Mouse (Mus musculus) heart, postnatal 0 days (tissue): ENCODE results near the gene Arhgap11a. TPM values are rescaled to one million over a fixed set of nuclear protein-coding genes. Genes with fewer than 3 reads are reported as not detected.

Experiments
- ATAC-seq: fragments of 200-750 bp; cut with Nextera tagmentation; 2 replicates; pipeline ENCODE4 v1.8.0; 2017; ENCODE audit warnings: low read depth, moderate number of reproducible peaks, moderate library complexity; ENCODE audit not compliant: insufficient read depth
- DNase-seq: peaks from one replicate; pipeline ENCODE4 v3.0.0-alpha.2; 2016; ENCODE audit warnings: low spot score
- H3K27ac ChIP-seq: fragments of 300-500 bp; sonication (generic); 2 replicates; pipeline ENCODE4 v1.5.1; 2014; ENCODE audit warnings: low read depth, mild to moderate bottlenecking
- H3K27me3 ChIP-seq: fragments of 300-500 bp; sonication (generic); 2 replicates; pipeline ENCODE4 v1.6.1; 2014; ENCODE audit warnings: low read length, mixed read lengths; ENCODE audit not compliant: control insufficient read depth, insufficient read depth
- H3K36me3 ChIP-seq: fragments of 300-500 bp; sonication (generic); replicated peaks from 2 replicates; pipeline ENCODE4 v1.6.1; 2014; ENCODE audit warnings: low read length, mixed read lengths; ENCODE audit not compliant: control insufficient read depth, insufficient read depth
- H3K4me1 ChIP-seq: fragments of 300-500 bp; sonication (generic); 2 replicates; pipeline ENCODE4 v1.6.1; 2014; ENCODE audit warnings: antibody characterized with exemption; ENCODE audit not compliant: control insufficient read depth, insufficient read depth
- H3K4me2 ChIP-seq: fragments of 300-500 bp; sonication (generic); 2 replicates; pipeline ENCODE4 v1.6.1; 2014; ENCODE audit warnings: low read depth, mild to moderate bottlenecking, low read length, moderate library complexity
- H3K4me3 ChIP-seq: fragments of 300-500 bp; sonication (generic); 2 replicates; pipeline ENCODE4 v1.5.1; 2014; ENCODE audit warnings: low read depth, low read length
- H3K9ac ChIP-seq: fragments of 300-500 bp; sonication (generic); replicated peaks from 2 replicates; pipeline ENCODE4 v1.6.1; 2014; ENCODE audit warnings: low read depth, low read length, mixed read lengths
- H3K9me3 ChIP-seq: fragments of 300-500 bp; sonication (generic); replicated peaks from 2 replicates; pipeline ENCODE4 v1.6.1; 2016; ENCODE audit warnings: low read length; ENCODE audit not compliant: control insufficient read depth
- CTCF ChIP-seq: IDR thresholded peaks from 2 replicates; pipeline ENCODE4 v1.5.1; 2016; ENCODE audit warnings: antibody characterized with exemption, control low read depth, low read depth
- EP300 ChIP-seq: IDR thresholded peaks from 2 replicates; pipeline ENCODE4 v1.6.1; 2016; ENCODE audit warnings: antibody characterized with exemption, low read depth
- WGBS: fragments of 180-500 bp; shearing (Covaris S2); extraction: QIAGEN DNeasy Blood & Tissue Kit; methylation state at CpG from one replicate; pipeline ENCODE4 v1.1.7; 2014; 5-methylcytosine and 5-hydroxymethylcytosine counted together
- polyA plus RNA-seq: library from polyadenylated mRNA; unstranded; fragments of >200 nt; fragmentation: Nextera tagmentation; extraction: Ambion mirVana; gene quantifications from 2 replicates; pipeline ENCODE4 v1.2.1, GENCODE M21; 2015
- total RNA-seq: library from RNA; depleted of rRNA; stranded (reverse); fragments of >200 nt; gene quantifications from 2 replicates; pipeline ENCODE4 v1.2.3, GENCODE M21; 2014; ENCODE audit warnings: low replicate concordance; rRNA removed

Gene Arhgap11a
- total RNA-seq = 3.3 and 9.0 TPM in 2 replicates
- 6.3 and 7.9 TPM in 2 replicates for polyA plus RNA-seq

DNA sequence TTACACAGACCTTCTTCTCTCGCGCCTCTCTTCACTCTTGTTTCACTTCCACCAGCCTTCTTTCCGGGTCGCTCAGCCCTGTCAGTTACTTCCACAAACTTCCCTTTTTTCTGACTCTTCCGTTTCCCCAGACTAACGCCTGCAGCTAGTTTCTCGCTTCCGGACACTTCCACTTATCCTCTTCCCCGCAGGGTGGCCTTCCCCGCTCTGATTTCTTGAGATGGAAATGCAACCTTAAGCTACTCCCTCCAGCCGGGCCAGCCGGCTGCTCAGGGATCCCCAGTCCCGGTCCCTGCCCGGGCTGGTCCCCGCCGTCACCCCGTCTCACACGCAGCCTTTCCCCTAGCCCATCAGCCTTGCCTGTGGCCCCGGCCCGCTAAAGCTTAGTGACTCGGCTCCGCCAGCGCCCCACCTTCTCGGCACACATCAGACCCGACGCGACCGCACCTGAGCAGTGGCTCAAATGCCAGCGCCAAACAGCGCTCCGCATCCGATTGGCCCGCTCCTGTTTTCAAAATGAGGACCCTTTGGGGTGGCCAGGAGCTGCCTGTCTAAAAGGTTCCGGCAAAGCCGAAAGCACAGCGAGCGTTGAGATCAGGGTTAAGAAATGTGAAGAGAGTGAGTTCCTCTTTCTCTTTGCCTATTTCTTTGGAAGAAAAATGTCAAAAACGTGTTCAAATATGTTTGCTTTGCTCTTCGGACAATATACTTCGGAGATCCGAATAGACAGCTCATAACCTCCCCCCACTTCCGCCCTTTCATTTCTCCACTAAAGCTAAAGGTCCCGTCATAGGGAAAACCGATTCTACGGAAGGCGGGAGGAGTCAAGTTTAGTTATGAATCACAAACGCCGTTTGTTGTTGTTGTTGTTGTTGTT is at the start of gene Arhgap11a:
Gene Arhgap11a (minus strand): TSS at position 417 of the 877 bp plus-strand sequence.
- peak within 1 kb of the TSS; percentile 75 for H3K4me3 ChIP-seq
- peak within 1 kb of the TSS; percentile 84 for H3K27ac ChIP-seq
- peak; percentile 97 for DNase-seq
- peaks cover 10% of the 10 kb centered on the region for H3K4me1 ChIP-seq
- TF ChIP-seq EP300 (peak; percentile 92; the same call in 1 of the 2 replicates), CTCF (no peak)
- peak; percentile 97 for ATAC-seq
- peaks cover 15% of the 10 kb centered on the region for H3K36me3 ChIP-seq
- peak within 1 kb of the TSS; percentile 75 for H3K4me2 ChIP-seq
- peak within 1 kb of the TSS; percentile 59 for H3K9ac ChIP-seq
- H3K27me3 ChIP-seq = no peaks in the 10 kb centered on the region
- H3K9me3 ChIP-seq = no peaks in the 10 kb centered on the region
- under 1% methylated on average over 48 of the region's 48 CpGs for WGBS

DNA sequence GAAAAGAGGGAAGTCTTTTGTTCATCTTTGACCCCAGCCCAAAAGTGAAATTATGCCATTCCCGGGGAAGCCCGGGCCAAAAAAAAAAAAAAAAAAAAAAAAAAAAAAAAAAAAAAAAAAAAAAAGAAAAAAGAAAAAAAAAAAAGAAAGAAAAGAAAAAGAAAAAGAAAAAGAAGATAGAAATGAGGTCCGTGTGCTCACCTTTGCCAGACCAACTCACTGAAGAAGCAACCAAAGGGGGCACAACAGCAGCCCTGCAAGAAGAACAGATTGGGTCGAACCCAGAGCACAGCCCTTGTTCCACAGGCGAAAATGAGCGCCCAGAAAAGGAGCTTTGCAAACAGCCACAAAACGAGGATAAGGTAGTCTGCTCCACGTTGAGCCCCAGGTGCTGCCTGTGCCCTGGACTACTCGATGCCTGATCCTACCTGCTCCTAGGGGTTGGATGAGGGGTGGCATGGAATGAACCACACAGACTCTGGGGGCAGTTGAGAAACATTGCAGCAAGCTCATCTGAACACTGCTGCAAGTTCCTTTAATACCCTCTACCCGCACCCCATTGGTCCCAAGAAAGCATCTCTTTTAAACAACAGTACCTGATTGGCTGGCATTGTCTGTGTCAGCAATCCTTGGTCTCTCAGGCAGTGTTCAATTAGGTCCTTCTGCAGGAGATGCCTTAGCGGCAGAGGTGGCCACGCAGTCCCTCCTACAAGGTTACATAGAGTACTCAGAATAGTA is 45.1 kb upstream of the Arhgap11a start:
- no peak overlapping the region for H3K4me2 ChIP-seq
- H3K4me1 ChIP-seq = no peaks in the 10 kb centered on the region
- no peak overlapping the region for H3K9ac ChIP-seq
- no peak for TF ChIP-seq CTCF
- TF ChIP-seq EP300 = no peak
- no peaks in the 10 kb centered on the region for H3K36me3 ChIP-seq
- 76% methylated on average over 10 of the region's 12 CpGs for WGBS
- no peaks in the 10 kb centered on the region for H3K9me3 ChIP-seq
- no peaks in the 10 kb centered on the region for H3K27me3 ChIP-seq
- DNase-seq (no peak), ATAC-seq (no peak)
- H3K27ac ChIP-seq = no peak overlapping the region
- H3K4me3 ChIP-seq = no peak overlapping the region

DNA sequence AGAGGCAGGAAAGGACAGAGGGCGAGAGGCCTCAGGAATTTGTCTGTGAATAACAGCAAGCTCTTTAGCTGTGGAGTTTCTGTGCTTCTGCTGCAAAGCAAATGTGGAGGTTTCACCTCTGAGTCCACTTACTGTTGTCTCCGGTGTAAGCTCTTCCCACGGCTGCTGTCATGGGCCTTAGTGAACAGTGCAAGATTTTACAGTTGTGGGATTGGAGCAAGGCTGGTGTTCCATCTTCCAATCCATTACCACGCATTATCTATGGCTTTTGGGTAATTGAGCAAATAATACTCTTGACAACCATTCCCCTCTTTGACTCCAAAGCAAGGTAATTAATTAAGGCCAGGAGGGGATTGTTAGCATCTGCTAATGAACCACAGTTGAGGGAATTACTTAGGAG is 38.7 kb upstream of the Arhgap11a start:
- WGBS = 78% methylated on average over 4 of the region's 4 CpGs
- TF ChIP-seq CTCF (no peak), EP300 (no peak)

DNA sequence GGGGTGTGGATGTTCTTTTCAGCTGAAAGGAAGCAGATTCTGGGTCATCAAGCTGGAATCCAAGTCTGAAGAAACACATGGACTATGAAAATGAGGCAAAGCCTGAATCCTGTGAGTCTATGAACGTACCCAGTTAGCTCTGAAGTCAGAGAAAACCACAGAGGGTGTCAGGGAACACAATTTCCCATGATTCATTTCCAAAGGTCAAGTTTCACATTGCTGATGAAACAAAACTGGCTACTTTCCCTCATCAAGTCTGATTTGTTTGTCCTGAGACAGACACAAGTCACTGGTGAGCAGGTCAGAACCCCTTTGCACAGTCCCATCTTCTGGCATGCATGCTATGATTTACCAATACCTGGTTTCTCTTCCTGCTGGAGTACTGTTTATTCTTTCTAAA is 37.6 kb upstream of the Arhgap11a start:
- Histone ChIP-seq H3K4me1 (no peaks in the 10 kb centered on the region), H3K4me2 (no peak overlapping the region), H3K36me3 (no peaks in the 10 kb centered on the region), H3K9ac (no peak overlapping the region), H3K27me3 (no peaks in the 10 kb centered on the region), H3K27ac (no peak overlapping the region), H3K9me3 (no peaks in the 10 kb centered on the region), H3K4me3 (no peak overlapping the region)
- ATAC-seq (no peak), DNase-seq (no peak)
- no peak for TF ChIP-seq CTCF
- TF ChIP-seq EP300 = no peak
- WGBS = 63% methylated on average over 1 of the region's 1 CpGs

More for the DNA sequence above, 38.7 kb upstream of the Arhgap11a start:
- Histone ChIP-seq H3K36me3 (no peaks in the 10 kb centered on the region), H3K4me1 (no peaks in the 10 kb centered on the region), H3K4me2 (no peak overlapping the region), H3K4me3 (no peak overlapping the region), H3K27ac (no peak overlapping the region), H3K9ac (no peak overlapping the region), H3K27me3 (no peaks in the 10 kb centered on the region), H3K9me3 (no peaks in the 10 kb centered on the region)
- DNase-seq = no peak
- ATAC-seq = no peak

DNA sequence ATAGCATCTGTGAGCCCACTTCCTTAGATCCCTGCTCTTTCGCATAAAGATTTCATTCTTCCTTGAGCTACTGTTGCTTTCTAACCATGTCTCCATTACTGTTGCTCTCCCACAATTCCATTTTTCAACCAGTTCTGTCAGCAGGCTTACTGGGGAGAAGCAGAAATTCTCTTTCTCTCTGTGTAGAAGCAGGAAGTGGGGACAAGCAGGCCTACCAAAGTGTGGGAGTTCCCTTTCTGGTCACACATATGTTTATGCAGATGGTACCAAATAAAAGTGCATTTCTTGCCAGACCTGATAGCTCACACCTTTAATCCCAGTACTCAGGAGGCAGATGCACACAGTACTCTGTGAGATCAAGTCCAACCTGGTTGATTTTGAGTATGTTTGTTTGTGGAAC is 21.7 kb upstream of the Arhgap11a start:
- TF ChIP-seq EP300 = no peak
- no peak for TF ChIP-seq CTCF
- Histone ChIP-seq H3K27me3 (no peaks in the 10 kb centered on the region), H3K4me3 (no peak overlapping the region), H3K9ac (no peak overlapping the region), H3K9me3 (no peaks in the 10 kb centered on the region), H3K27ac (no peak overlapping the region), H3K4me1 (no peaks in the 10 kb centered on the region), H3K4me2 (no peak overlapping the region), H3K36me3 (no peaks in the 10 kb centered on the region)
- ATAC-seq (no peak), DNase-seq (no peak)
- WGBS = 70% methylated on average over 1 of the region's 1 CpGs
